Mouse (Mus musculus): ENCODE results near the gene Scnm1.
A peak's percentile ranks its signal among the peaks of the same experiment; 100 is the strongest.

DNA sequence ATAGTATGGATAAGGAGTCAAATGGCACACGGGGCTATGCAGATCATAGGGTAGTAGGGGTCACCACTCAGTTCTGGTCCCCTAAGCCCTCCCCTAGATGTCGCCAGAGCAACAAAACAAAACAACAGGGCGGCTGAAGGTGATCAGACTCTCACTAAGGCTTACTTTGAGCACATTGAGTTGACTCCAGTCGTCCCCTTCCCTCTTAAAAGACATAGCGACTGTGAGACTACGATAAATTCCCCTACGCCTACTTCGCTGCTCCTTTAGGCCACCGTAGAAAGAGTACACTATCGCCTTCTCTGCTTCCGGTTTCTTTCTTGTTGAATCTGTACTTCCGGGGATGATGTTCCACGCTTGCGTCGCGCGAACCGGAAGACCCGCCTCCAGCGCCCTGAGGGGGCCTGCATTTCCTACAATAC, at the start of gene Scnm1, which contains the start of gene Lysmd1:
- TF ChIP-seq POLR2A (IDR thresholded peaks at IDR 0.05; ENCODE audit: low read depth, low read length) (no peak), CTCF (conservative IDR thresholded peaks at IDR 0.05; ENCODE audit: insufficient read depth, insufficient read length, low read depth, low read length) (0 out of 2 replicates have a peak, but pooled peaks have one; percentile 24)

All from kidney, adult 2 months (tissue).